20 mouse cellular contexts compared by ENCODE assay signal in the genomic region with DNA sequence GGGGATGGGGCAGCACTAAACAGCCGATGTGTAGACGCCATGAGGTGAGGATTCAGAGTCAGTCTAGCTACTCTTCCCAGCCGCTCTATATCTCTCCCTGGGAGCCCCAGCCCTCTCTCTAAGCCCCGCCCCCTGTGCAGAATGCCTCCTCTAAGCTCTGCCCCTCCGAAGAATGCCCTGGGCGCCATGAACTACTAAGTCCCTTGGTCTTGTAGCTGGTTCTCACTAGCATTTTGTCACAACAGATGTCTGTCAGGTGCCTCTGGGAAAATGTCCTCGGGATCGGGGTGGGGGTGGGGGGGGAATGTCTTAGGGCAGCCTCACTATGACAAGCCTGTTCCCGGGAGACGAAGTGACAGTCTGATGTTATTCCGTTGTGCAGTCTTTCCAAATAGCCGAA. TPM values are rescaled to one million over a fixed set of nuclear protein-coding genes. Genes with fewer than 3 reads are reported as not detected.
"Had no signal": no experiment of that assay in that cellular context is flagged by ENCODE, and none has a peak within 500 bp of the region (broad histone marks: within the 10 kb centered on the region; RNA-seq: fewer than 3 reads in every experiment).

No protein-coding gene starts in this region.

- DNase-seq: kidney, adult 2 months; kidney, postnatal 25 days; layer of hippocampus, postnatal 36 days; lung, embryonic 14.5 days; lung, postnatal 10 days; lung, postnatal 4 days; thymus, postnatal 4 days had no signal

- H3K27ac ChIP-seq: limb, embryonic 15.5 days; liver, embryonic 12.5 days; midbrain, embryonic 12.5 days; neural tube, embryonic 13.5 days had no signal

- H3K9ac ChIP-seq: limb, embryonic 15.5 days; liver, embryonic 12.5 days; lung, embryonic 14.5 days; midbrain, embryonic 12.5 days; neural tube, embryonic 13.5 days had no signal

- H3K4me1 ChIP-seq: liver, embryonic 12.5 days had no signal

- H3K4me2 ChIP-seq: limb, embryonic 15.5 days; liver, embryonic 12.5 days; lung, embryonic 14.5 days; midbrain, embryonic 12.5 days; neural tube, embryonic 13.5 days had no signal

- H3K4me3 ChIP-seq: limb, embryonic 15.5 days; liver, embryonic 12.5 days; midbrain, embryonic 12.5 days; neural tube, embryonic 13.5 days had no signal

- H3K36me3 ChIP-seq: limb, embryonic 15.5 days; liver, embryonic 12.5 days; midbrain, embryonic 12.5 days; neural tube, embryonic 13.5 days had no signal

- ATAC-seq: intestine, embryonic 16.5 days; liver, embryonic 12.5 days had no signal

- H3K9me3 ChIP-seq: limb, embryonic 15.5 days; liver, embryonic 12.5 days; midbrain, embryonic 12.5 days; neural tube, embryonic 13.5 days had no signal

RNA-seq across cellular contexts. Expression of a gene that starts 9.5 kb away (rescaled TPM):
- total RNA-seq: layer of hippocampus, postnatal 36 days; left cerebral cortex, adult 8-10 months; left cerebral cortex, postnatal 25 days; megakaryocyte, adult 5-6 weeks had no signal
- polyA plus RNA-seq: intestine, embryonic 16.5 days; kidney, adult 2 months; kidney, embryonic 16.5 days; limb, embryonic 11.5 days; limb, embryonic 15.5 days; liver, embryonic 12.5 days; liver, embryonic 16.5 days; lung, embryonic 14.5 days; midbrain, embryonic 12.5 days; neural tube, embryonic 13.5 days; stomach, embryonic 14.5 days; thymus, postnatal 0 days had no signal

RNA-seq across cellular contexts. Expression of a gene that starts 37.0 kb away (rescaled TPM):
- total RNA-seq: megakaryocyte, adult 5-6 weeks had no signal
